Mouse (Mus musculus) stomach, adult 2 months (tissue): ENCODE measurements around the gene Psg16. TPM values are rescaled to one million over a fixed set of nuclear protein-coding genes. Genes with fewer than 3 reads are reported as not detected.

Experiments used
- polyA plus RNA-seq: library from polyadenylated mRNA; depleted of rRNA; stranded (reverse); fragments of >200 nt; gene quantifications from 2 replicates; pipeline ENCODE4 v1.2.3, GENCODE M21; 2012; rRNA removed

Psg16 gene
- not detected in 2 replicates for polyA plus RNA-seq

GRCm38 (mm10) chr7:17073904-17074615, at the start of gene Psg16:
Gene Psg16 (plus strand): TSS chr7:17074040.

GRCm38 (mm10) chr7:17027588-17028343, 46.1 kb upstream of the Psg16 start, which contains the start of gene Ppp5c:
Gene Ppp5c (minus strand): TSS chr7:17027924.

GRCm38 (mm10) chr7:17062389-17062788, 11.5 kb upstream of the Psg16 start, which contains the start of gene Hif3a:
Gene Hif3a (minus strand): TSS chr7:17062427.

GRCm38 (mm10) chr7:17149931-17150330, 76.1 kb downstream of the Psg16 start, which contains the start of gene Ceacam3:
Gene Ceacam3 (plus strand): TSS chr7:17150282.

Other genes with a start within 250 kb of the Psg16 start
- 13.5 and 16.1 TPM in 2 replicates for gene Prkd2, start 231.1 kb upstream of the Psg16 start, polyA plus RNA-seq
- 30.7 and 76.5 TPM in 2 replicates for gene Dact3, start 198.7 kb upstream of the Psg16 start, polyA plus RNA-seq
- gene Gng8, start 182.3 kb upstream of the Psg16 start, polyA plus RNA-seq = 5.1 and 6.2 TPM in 2 replicates
- 1.8 and 3.1 TPM in 2 replicates for gene Ptgir, start 167.6 kb upstream of the Psg16 start, polyA plus RNA-seq
- 145 and 149 TPM in 2 replicates for gene Calm3, start 149.9 kb upstream of the Psg16 start, polyA plus RNA-seq
- gene Pnmal2, start 129.4 kb upstream of the Psg16 start, polyA plus RNA-seq = 1.8 and 3.2 TPM in 2 replicates
- gene Pnmal1, start 114.4 kb upstream of the Psg16 start, polyA plus RNA-seq = 0.04 and 0.08 TPM in 2 replicates
- gene Gm42372, start 91.0 kb upstream of the Psg16 start, polyA plus RNA-seq = 0.01 TPM in 1 of 2 replicates, not detected in the other
- gene Ccdc8, start 81.3 kb upstream of the Psg16 start, polyA plus RNA-seq = 0.70 TPM in 2 replicates
- gene Ppp5c, start 46.1 kb upstream of the Psg16 start, polyA plus RNA-seq = 124 and 163 TPM in 2 replicates
- gene Hif3a, start 11.6 kb upstream of the Psg16 start, polyA plus RNA-seq = 0.29 and 1.7 TPM in 2 replicates
- not detected in 2 replicates for gene Ceacam3, start 76.2 kb downstream of the Psg16 start, polyA plus RNA-seq
- gene Psg29, start 129.4 kb downstream of the Psg16 start, polyA plus RNA-seq = not detected in 2 replicates